Mouse (Mus musculus): Measurements from ENCODE around the gene Atp5d.

GRCm38 (mm10) chr10:80161522-80162242 is 23.2 kb downstream of the Atp5d start:
- TF ChIP-seq EP300 (IDR thresholded peaks at IDR 0.05; ENCODE audit: low read depth) (no peak), CTCF (IDR thresholded peaks at IDR 0.05; ENCODE audit: low read depth) (no peak)
